Mouse (Mus musculus): ENCODE results near the gene Fa2h. TPM values are rescaled to one million over a fixed set of nuclear protein-coding genes. Genes with fewer than 3 reads are reported as not detected.
A peak's percentile ranks its signal among the peaks of the same experiment; 100 is the strongest.

Gene Fa2h
- not detected in 2 replicates for polyA plus RNA-seq (2012; ENCODE audit: insufficient read depth, insufficient read length, missing spikeins)

DNA sequence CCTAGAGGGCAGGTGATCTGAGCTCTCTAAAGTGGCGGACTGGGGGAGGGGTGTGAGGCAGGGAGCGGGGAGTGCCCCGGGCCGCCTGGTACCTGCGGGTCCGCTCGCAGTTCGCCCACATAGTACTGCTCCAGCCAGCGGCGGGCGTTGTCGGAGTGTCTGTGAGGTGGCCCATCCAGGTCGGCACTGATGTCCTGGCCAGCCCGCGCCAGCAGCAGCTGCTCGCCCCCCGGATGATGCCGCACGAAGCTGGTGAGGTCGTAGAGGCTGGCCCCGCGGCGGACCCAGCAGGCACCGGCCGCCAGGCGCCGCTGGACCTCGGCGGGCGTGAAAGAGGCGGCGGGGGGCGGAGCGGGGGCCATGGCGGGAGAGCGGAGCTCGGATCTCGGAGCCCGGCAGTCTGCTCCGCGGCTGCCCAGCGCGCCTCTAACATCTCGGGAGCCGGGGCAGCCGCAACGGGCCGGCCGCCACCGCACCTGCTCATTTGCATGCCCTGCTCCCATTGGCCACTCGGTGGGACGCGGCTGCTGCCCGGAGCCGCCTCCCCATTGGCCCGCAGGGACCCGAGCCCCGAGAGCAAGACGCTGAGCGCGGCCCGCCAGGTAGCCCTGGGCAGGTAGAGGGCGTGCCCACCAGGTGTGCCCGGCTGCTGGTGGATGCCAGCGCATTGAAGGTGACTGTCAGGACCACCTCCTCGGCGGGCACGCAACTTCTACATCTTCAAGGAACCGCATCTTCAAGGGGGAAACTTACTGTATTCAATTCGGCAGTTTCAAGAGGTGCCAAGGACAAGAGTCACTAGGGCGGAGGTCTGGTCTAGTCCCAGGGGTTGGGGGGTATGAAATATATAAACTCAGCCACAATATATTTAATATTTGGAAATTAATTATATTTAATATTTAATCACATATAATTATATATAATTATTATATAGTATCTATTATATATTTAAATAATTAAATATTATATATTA is at the start of gene Fa2h:
Gene Fa2h, minus strand, starts transcription at position 434 of the 973 bp plus-strand sequence.
- Histone ChIP-seq H3K4me3 (ENCODE audit: insufficient read depth, low read length) (peak within 1 kb of the TSS; percentile 47), H3K27ac (ENCODE audit: insufficient read depth, low read depth, low read length) (no peak within 1 kb of the TSS), H3K4me1 (ENCODE audit: control insufficient read depth, insufficient read depth, low read length) (no peaks in the 10 kb centered on the region)
- TF ChIP-seq POLR2A (IDR thresholded peaks at IDR 0.05; ENCODE audit: borderline replicate concordance, low read depth, low read length) (no peak), CTCF (IDR thresholded peaks at IDR 0.05; ENCODE audit: low read depth, low read length) (no peak)

DNA sequence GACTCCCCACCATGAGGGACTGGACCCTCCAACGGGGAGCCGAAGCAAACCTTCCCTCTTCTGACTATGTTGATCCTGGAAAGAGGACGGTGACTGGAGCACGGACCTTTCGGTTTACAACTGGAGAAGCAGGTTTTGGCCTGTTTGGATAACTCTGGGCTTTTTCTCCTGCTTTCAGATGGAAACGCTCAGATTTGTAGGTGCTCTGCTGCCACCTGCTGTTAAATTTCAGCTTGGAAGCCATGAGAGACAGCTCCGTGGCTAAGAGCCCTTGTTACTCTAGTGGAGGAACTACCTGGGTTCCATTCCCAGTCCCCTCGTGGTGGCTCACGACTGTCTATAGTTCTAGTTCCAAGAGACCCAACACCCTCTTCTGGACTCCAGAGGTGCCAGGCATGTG is 45.6 kb upstream of the Fa2h start:
- no peak overlapping the region for H3K4me3 ChIP-seq (ENCODE audit: insufficient read depth, low read length)
- peak; percentile 38; the same call in 1 of the 2 replicates for TF ChIP-seq CTCF (IDR thresholded peaks at IDR 0.05; ENCODE audit: low read depth, low read length)
- TF ChIP-seq POLR2A (IDR thresholded peaks at IDR 0.05; ENCODE audit: borderline replicate concordance, low read depth, low read length) = no peak

DNA sequence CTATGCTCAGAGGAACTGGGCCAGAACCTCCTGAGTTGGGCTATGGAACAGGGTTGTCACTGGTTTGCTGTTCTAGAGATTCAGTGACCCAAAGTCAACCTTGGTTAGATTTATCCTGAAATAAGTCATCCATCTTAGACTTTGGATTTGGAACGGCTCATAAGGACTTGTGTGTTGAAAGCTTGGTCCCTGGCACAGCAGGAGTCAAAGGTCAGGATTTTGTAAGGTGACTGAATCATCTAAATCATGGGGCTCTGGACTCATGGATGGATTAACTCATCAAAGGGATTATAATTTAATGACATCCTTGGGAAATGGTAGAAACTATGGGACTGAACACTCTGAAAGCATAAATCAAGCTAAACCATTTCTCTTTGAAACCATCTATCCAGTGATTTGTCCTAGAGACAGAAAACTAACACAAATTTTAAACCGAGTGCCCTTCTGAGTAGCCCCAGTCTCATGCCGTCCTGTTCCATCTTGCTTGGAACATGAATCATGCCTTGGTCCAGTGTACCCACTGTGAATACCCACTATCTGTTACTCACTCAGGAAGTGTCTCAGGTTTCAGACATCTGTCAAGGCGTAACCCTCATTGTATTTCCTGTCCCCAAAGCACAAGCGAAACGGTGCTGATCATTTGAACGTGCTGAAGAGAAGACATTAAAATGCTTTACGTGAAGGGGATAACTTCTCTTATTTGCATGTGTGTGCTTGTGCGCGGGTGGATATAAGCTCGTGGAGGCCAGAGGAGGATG is 41.6 kb upstream of the Fa2h start:
- Histone ChIP-seq H3K4me3 (ENCODE audit: insufficient read depth, low read length) (no peak overlapping the region), H3K4me1 (ENCODE audit: control insufficient read depth, insufficient read depth, low read length) (no peaks in the 10 kb centered on the region), H3K27ac (ENCODE audit: insufficient read depth, low read depth, low read length) (no peak overlapping the region)
- TF ChIP-seq CTCF (IDR thresholded peaks at IDR 0.05; ENCODE audit: low read depth, low read length) = no peak
- TF ChIP-seq POLR2A (IDR thresholded peaks at IDR 0.05; ENCODE audit: borderline replicate concordance, low read depth, low read length) = no peak

More for the DNA sequence above, 45.6 kb upstream of the Fa2h start:
- Histone ChIP-seq H3K27ac (ENCODE audit: insufficient read depth, low read depth, low read length) (no peak overlapping the region), H3K4me1 (ENCODE audit: control insufficient read depth, insufficient read depth, low read length) (no peaks in the 10 kb centered on the region)

DNA sequence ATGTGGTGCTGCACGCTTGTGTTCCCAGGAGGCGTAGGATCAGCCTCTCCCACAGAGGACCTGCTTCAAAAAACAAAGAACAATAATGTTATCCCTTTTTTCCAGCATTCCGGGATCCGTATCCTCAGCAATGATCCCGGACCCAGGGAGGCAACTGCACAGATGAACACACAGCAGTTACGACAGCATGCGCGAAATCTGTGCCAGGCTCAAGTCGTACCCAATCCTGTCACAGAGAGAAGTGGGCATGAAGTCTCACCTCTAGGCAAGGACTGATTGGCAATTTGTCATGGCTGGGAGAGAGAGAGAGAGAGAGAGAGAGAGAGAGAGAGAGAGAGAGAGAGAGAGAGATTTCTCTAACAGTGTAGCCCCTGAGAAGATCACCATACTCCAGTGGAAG is 31.0 kb upstream of the Fa2h start:
- Histone ChIP-seq H3K4me1 (ENCODE audit: control insufficient read depth, insufficient read depth, low read length) (no peaks in the 10 kb centered on the region), H3K4me3 (ENCODE audit: insufficient read depth, low read length) (no peak overlapping the region)
- TF ChIP-seq POLR2A (IDR thresholded peaks at IDR 0.05; ENCODE audit: borderline replicate concordance, low read depth, low read length) (no peak), CTCF (IDR thresholded peaks at IDR 0.05; ENCODE audit: low read depth, low read length) (no peak)

DNA sequence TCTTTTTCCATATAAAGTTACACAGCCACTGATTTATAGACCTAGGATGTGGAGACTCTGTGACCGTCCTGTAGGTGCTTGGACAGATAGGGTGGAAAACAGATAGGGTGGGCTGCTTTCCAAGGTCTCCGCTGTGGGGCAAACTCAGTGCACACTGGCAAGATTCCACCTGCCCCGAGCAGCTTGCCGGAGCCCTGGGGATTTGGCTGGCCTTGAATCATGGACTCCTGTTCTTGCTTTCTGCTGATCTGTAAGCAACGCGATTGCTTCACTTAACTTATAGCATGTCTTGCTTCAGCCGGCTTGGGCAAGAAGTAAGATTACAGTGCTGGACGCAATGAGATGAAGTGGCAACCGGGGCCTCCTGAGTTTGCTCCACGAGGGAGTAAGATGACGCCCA is 30.6 kb upstream of the Fa2h start:
- Histone ChIP-seq H3K27ac (ENCODE audit: insufficient read depth, low read depth, low read length) (no peak overlapping the region), H3K4me1 (ENCODE audit: control insufficient read depth, insufficient read depth, low read length) (no peaks in the 10 kb centered on the region), H3K4me3 (ENCODE audit: insufficient read depth, low read length) (no peak overlapping the region)
- TF ChIP-seq CTCF (IDR thresholded peaks at IDR 0.05; ENCODE audit: low read depth, low read length) = no peak
- TF ChIP-seq POLR2A (IDR thresholded peaks at IDR 0.05; ENCODE audit: borderline replicate concordance, low read depth, low read length) = no peak

More for the DNA sequence above, 31.0 kb upstream of the Fa2h start:
- H3K27ac ChIP-seq (ENCODE audit: insufficient read depth, low read depth, low read length) = no peak overlapping the region

DNA sequence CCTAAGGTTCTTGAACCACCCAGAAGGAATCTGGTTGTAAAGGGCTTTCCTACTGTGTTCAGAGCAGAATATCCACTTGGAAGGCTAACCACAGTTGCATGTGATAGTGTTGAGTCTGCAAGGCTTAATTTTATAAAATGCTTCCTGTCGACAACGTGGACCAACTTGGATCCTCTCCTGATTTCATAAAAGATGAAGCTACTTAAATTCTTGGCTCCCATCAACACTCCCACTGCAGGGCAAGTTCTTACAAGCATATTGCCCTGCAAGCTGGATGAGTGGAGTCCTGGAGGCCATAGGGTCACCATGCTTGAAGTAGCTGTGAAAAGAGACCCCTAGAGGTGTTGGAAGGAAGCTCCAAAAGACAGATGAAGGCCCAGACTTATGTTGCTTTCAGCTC is 29.0 kb upstream of the Fa2h start:
- H3K27ac ChIP-seq (ENCODE audit: insufficient read depth, low read depth, low read length) = no peak overlapping the region
- no peak overlapping the region for H3K4me3 ChIP-seq (ENCODE audit: insufficient read depth, low read length)
- no peaks in the 10 kb centered on the region for H3K4me1 ChIP-seq (ENCODE audit: control insufficient read depth, insufficient read depth, low read length)
- TF ChIP-seq CTCF (IDR thresholded peaks at IDR 0.05; ENCODE audit: low read depth, low read length) = no peak

DNA sequence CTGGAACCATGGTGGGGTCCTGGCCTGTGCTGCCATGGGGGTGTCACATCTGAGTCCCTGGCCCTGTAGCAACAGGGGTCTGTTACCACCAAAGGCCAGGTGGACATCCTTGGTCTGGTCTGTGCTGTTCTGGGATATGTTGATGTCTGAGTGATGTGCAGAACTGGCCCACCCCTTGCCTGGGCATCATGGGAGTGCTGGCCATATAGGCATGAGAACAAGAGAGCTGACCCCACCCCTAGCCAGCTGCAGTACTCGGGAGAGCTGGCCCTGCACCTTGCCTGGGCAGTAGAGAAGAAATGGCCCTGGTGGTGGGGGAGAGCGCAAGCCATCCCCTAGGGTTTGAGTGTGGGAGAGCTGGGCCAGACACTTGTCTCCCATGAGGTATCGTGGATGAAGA is 25.5 kb upstream of the Fa2h start:
- H3K4me1 ChIP-seq (ENCODE audit: control insufficient read depth, insufficient read depth, low read length) = no peaks in the 10 kb centered on the region
- no peak for TF ChIP-seq POLR2A (IDR thresholded peaks at IDR 0.05; ENCODE audit: borderline replicate concordance, low read depth, low read length)
- TF ChIP-seq CTCF (IDR thresholded peaks at IDR 0.05; ENCODE audit: low read depth, low read length) = no peak
- H3K27ac ChIP-seq (ENCODE audit: insufficient read depth, low read depth, low read length) = no peak overlapping the region
- no peak overlapping the region for H3K4me3 ChIP-seq (ENCODE audit: insufficient read depth, low read length)

DNA sequence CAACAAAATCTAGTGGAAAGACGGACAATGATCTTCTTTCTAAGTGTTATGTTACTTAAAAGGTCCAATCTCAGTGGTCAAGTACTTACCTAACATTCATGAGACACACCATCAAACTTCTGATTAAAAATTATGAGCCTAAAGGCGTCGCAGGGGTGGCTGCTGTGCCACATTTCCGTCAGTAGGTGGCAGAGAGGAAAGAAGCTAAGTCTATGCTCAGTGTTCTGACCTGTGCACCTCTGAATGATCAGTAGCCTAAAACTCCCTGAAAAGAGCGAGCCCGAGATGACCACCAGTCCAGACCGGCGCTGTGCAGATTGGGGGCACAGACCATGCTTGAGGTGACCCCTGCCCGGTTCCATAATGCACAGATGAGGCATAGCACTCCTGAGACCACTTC is 25.0 kb upstream of the Fa2h start:
- TF ChIP-seq POLR2A (IDR thresholded peaks at IDR 0.05; ENCODE audit: borderline replicate concordance, low read depth, low read length) (no peak), CTCF (IDR thresholded peaks at IDR 0.05; ENCODE audit: low read depth, low read length) (peak; percentile 57; the same call in 1 of the 2 replicates)
- Histone ChIP-seq H3K4me3 (ENCODE audit: insufficient read depth, low read length) (no peak overlapping the region), H3K27ac (ENCODE audit: insufficient read depth, low read depth, low read length) (no peak overlapping the region), H3K4me1 (ENCODE audit: control insufficient read depth, insufficient read depth, low read length) (no peaks in the 10 kb centered on the region)

DNA sequence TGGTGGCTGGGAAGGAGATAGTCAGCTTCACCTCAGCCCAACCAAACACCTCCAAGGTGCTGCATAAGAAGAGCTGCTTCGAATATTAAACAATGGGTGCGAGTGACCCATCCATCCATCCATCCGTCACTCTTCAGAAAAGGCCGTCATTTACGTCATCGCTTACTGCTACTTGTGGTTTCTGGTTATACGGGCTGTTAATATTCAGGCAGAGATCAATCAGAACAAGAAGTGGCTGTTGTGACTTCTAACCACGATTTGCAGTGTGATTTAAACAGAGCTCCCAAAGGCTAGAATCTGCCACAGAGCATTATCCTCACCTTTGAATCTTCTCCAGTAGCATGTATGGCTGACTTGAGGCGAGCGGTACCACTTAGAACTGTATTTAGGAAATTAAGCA is 23.6 kb upstream of the Fa2h start:
- H3K4me3 ChIP-seq (ENCODE audit: insufficient read depth, low read length) = no peak overlapping the region
- no peaks in the 10 kb centered on the region for H3K4me1 ChIP-seq (ENCODE audit: control insufficient read depth, insufficient read depth, low read length)
- no peak overlapping the region for H3K27ac ChIP-seq (ENCODE audit: insufficient read depth, low read depth, low read length)
- TF ChIP-seq POLR2A (IDR thresholded peaks at IDR 0.05; ENCODE audit: borderline replicate concordance, low read depth, low read length) (no peak), CTCF (IDR thresholded peaks at IDR 0.05; ENCODE audit: low read depth, low read length) (no peak)

DNA sequence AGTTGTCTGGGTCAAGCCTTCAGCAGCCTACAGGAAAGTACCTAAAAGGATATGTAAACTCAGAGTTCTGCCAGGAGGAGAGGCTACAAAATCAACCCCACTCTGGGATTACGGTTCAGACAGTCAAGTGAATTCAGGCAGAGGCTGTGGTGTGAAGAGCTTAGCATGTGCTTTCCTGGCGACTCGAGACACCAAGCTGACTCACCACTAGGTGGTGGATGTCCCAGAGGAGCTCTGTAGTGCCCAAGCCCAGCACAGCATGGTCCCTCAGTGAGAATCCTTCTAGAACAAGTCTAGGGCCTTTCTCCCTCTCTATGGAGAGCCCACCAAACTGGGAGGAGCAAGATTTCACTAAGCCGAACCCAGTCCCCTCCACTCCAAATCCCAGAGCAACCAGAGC is 9.8 kb upstream of the Fa2h start:
- Histone ChIP-seq H3K27ac (ENCODE audit: insufficient read depth, low read depth, low read length) (no peak overlapping the region), H3K4me3 (ENCODE audit: insufficient read depth, low read length) (no peak overlapping the region), H3K4me1 (ENCODE audit: control insufficient read depth, insufficient read depth, low read length) (no peaks in the 10 kb centered on the region)
- TF ChIP-seq CTCF (IDR thresholded peaks at IDR 0.05; ENCODE audit: low read depth, low read length) (no peak), POLR2A (IDR thresholded peaks at IDR 0.05; ENCODE audit: borderline replicate concordance, low read depth, low read length) (no peak)

Measured in bone marrow macrophage, adult 2 months (primary cell).